7 mouse cellular contexts compared by ENCODE assay signal in genomic region chr2:10375024-10375372, GRCm38 (mm10). TPM values are rescaled to one million over a fixed set of nuclear protein-coding genes. Genes with fewer than 3 reads are reported as not detected.
DNase-seq lines count a peak whose midpoint lies in the region; ATAC-seq and TF ChIP-seq lines count a peak whose summit lies in the region.

No protein-coding gene starts in this region.

- no peak for TF ChIP-seq POLR2A in liver, adult 2 months (IDR thresholded peaks at IDR 0.05; ENCODE audit: extremely low read depth, insufficient read depth, low read length)
- TF ChIP-seq POLR2A in cortical plate, adult 2 months (IDR thresholded peaks at IDR 0.05; ENCODE audit: extremely low read depth, insufficient read depth, low read length) = no peak

- peak overlapping the region; percentile 93 for H3K4me2 ChIP-seq in heart, embryonic 13.5 days

- peaks cover 25% of the 10 kb centered on the region; the same call in 1 of the 2 replicates for H3K27me3 ChIP-seq in liver, adult 2 months (ENCODE audit: control insufficient read depth, insufficient read depth, low read length)
- H3K27me3 ChIP-seq in heart, embryonic 13.5 days (replicated peaks) = peaks cover 67% of the 10 kb centered on the region

- peak overlapping the region; percentile 1; the same call in 1 of the 2 replicates for H3K4me3 ChIP-seq in liver, adult 2 months (ENCODE audit: insufficient read depth, low read depth, low read length)
- H3K4me3 ChIP-seq in cortical plate, adult 2 months (ENCODE audit: insufficient read depth, low read length) = peak overlapping the region; percentile 41
- peak overlapping the region; percentile 70 for H3K4me3 ChIP-seq in heart, embryonic 13.5 days

- DNase-seq in liver, adult 2 months (ENCODE audit: extremely low read depth, low read depth, low spot score) = no peak
- no peak for DNase-seq in liver
- DNase-seq in layer of hippocampus, postnatal 36 days = peak; percentile 33 to 46
- peak; percentile 20 for DNase-seq in naive thymus-derived CD4-positive, alpha-beta T cell, adult 2 months (ENCODE audit: low read depth)

- no peak for ATAC-seq in heart, embryonic 13.5 days (ENCODE audit: extremely low read depth, insufficient number of reproducible peaks, low FRiP score, low TSS enrichment)
- no peak for ATAC-seq in monocyte, adult 5-6 weeks (replicated peaks; ENCODE audit: insufficient number of reproducible peaks, low FRiP score, low TSS enrichment, poor library complexity, severe bottlenecking)

- no peak overlapping the region for H3K27ac ChIP-seq in liver, adult 2 months (replicated peaks; ENCODE audit: insufficient read depth, low read depth, low read length)
- no peak overlapping the region for H3K27ac ChIP-seq in cortical plate, adult 2 months (ENCODE audit: insufficient read depth, low read length)
- no peak overlapping the region for H3K27ac ChIP-seq in heart, embryonic 13.5 days (replicated peaks)

- no peak overlapping the region for H3K9ac ChIP-seq in liver, adult 2 months (ENCODE audit: low read depth, low read length)
- H3K9ac ChIP-seq in heart, embryonic 13.5 days = peak overlapping the region; percentile 78

- H3K79me2 ChIP-seq in liver, adult 2 months (ENCODE audit: control insufficient read depth, insufficient read depth, low read length) = no peaks in the 10 kb centered on the region

- H3K36me3 ChIP-seq in liver, adult 2 months (ENCODE audit: control insufficient read depth, insufficient read depth, low read length) = no peaks in the 10 kb centered on the region
- H3K36me3 ChIP-seq in heart, embryonic 13.5 days = no peaks in the 10 kb centered on the region

- 3% methylated on average over 22 of the region's 22 CpGs for WGBS in liver, adult 2 months
- under 1% methylated on average over 22 of the region's 22 CpGs for WGBS in heart, embryonic 13.5 days

- H3K9me3 ChIP-seq in heart, embryonic 13.5 days = no peaks in the 10 kb centered on the region

- no peak for TF ChIP-seq CTCF in liver, adult 2 months (IDR thresholded peaks at IDR 0.05; ENCODE audit: low read depth, low read length)
- no peak for TF ChIP-seq CTCF in cortical plate, adult 2 months (IDR thresholded peaks at IDR 0.05; ENCODE audit: extremely low read depth, insufficient read depth, low read length)

- peaks cover 9% of the 10 kb centered on the region for H3K4me1 ChIP-seq in liver, adult 2 months (ENCODE audit: control insufficient read depth, insufficient read depth, low read length)
- no peaks in the 10 kb centered on the region for H3K4me1 ChIP-seq in cortical plate, adult 2 months (ENCODE audit: control insufficient read depth, insufficient read depth, low read length)
- H3K4me1 ChIP-seq in heart, embryonic 13.5 days = peaks cover 28% of the 10 kb centered on the region

RNA-seq across cellular contexts. Expression of gene Sfmbt2, which starts 4.7 kb away (rescaled TPM):
- under 0.01 and 0.07 TPM in 2 replicates for total RNA-seq in liver, adult 2 months (2014; rRNA removed)
- 0.05 and 0.06 TPM in 2 replicates for polyA plus RNA-seq in liver, adult 2 months (2012; rRNA removed)
- polyA plus RNA-seq in cortical plate, adult 2 months (2012; rRNA removed) = 1.2 and 1.4 TPM in 2 replicates
- polyA plus RNA-seq in heart, embryonic 13.5 days (2015; fragmentation: Nextera tagmentation; extraction: Ambion mirVana) = 1.3 and 1.4 TPM in 2 replicates
- 1 to 10 TPM; 3.7 to 6.1 TPM for total RNA-seq in layer of hippocampus, postnatal 36 days (2021)
- total RNA-seq in monocyte, adult 5-6 weeks (2017) = 0.21 to 0.68 TPM in 2 of 3 replicates, not detected in the other

Comparison
In these comparisons a context has a peak if more than half of its experiments do, and no peak if none do; other contexts are left out.
1. DNase-seq: peak in layer of hippocampus, postnatal 36 days (2 of 2) and naive thymus-derived CD4-positive, alpha-beta T cell, adult 2 months (single experiment); none in liver, adult 2 months (single experiment) and liver (single experiment).
2. H3K4me3 ChIP-seq: peak in every context shown above with its lines; median percentile 70 in heart, embryonic 13.5 days; 41 in cortical plate, adult 2 months; 1 in liver, adult 2 months.